ENCODE assay signal across 14 mouse cellular contexts in the genomic region with DNA sequence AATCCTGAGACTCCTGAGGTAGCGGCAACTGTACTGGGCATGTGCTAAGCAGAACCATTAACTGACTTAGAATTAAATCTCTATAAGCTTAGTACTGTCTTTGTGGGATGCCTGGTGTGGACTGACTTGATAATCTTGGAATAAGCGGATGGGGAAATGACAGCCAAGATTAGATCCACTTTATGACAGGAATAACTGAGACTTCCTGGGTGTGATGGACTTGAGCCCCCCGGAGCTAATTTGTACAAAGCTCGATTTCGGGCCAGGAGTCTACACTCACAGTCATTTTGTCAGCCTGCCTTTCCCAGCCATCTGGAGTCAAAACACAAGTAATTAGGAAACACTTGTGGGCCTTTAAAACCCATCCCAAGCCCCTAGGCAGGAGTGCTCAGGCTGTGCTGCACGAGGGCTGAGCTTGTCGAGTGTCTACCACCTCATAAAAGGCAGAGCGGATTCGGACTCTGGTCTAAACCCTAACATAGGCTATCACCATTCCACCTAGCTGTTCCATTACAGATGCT.
DNase-seq lines count a peak whose midpoint lies in the region; ATAC-seq and TF ChIP-seq lines count a peak whose summit lies in the region.
"Had no signal": no experiment of that assay in that cellular context is flagged by ENCODE, and none has a peak within 500 bp of the region (broad histone marks: within the 10 kb centered on the region; RNA-seq: fewer than 3 reads in every experiment).

No protein-coding gene starts in this region.

- peak overlapping the region; percentile 94 for H3K27ac ChIP-seq in gastrocnemius, adult 2 months
- H3K27ac ChIP-seq in heart, postnatal 0 days (ENCODE audit: low read depth) = peak overlapping the region; percentile 82
- H3K27ac ChIP-seq in heart, embryonic 10.5 days = no peak overlapping the region
- H3K27ac ChIP-seq in forebrain, embryonic 16.5 days (ENCODE audit: low read length) = peak overlapping the region; percentile 82
- no peak overlapping the region for H3K27ac ChIP-seq in kidney, embryonic 15.5 days
- H3K27ac ChIP-seq: embryonic facial prominence, embryonic 12.5 days; stomach, postnatal 0 days had no signal

- TF ChIP-seq CTCF in gastrocnemius, adult 2 months (IDR thresholded peaks at IDR 0.05) = no peak
- no peak for TF ChIP-seq CTCF in heart, postnatal 0 days (IDR thresholded peaks at IDR 0.05; ENCODE audit: low read depth)
- no peak for TF ChIP-seq CTCF in brain, embryonic 14.5 days (IDR thresholded peaks at IDR 0.05; ENCODE audit: borderline replicate concordance, extremely low read depth, insufficient read depth, insufficient read length)

- H3K4me1 ChIP-seq in heart, postnatal 0 days (ENCODE audit: control insufficient read depth, insufficient read depth) = peaks cover 47% of the 10 kb centered on the region
- H3K4me1 ChIP-seq in heart, embryonic 10.5 days = peaks cover 17% of the 10 kb centered on the region
- peaks cover 51% of the 10 kb centered on the region for H3K4me1 ChIP-seq in forebrain, embryonic 16.5 days (replicated peaks; ENCODE audit: control insufficient read depth, insufficient read depth, low read length)
- peaks cover 5% of the 10 kb centered on the region for H3K4me1 ChIP-seq in kidney, embryonic 15.5 days
- H3K4me1 ChIP-seq: embryonic facial prominence, embryonic 12.5 days had no signal

- H3K9ac ChIP-seq in heart, postnatal 0 days (replicated peaks; ENCODE audit: low read depth, low read length) = no peak overlapping the region
- no peak overlapping the region for H3K9ac ChIP-seq in forebrain, embryonic 16.5 days (replicated peaks; ENCODE audit: low read depth, low read length)
- H3K9ac ChIP-seq in kidney, embryonic 15.5 days = no peak overlapping the region
- H3K9ac ChIP-seq: embryonic facial prominence, embryonic 12.5 days had no signal

- 75% methylated on average over 9 of the region's 9 CpGs for WGBS in heart, postnatal 0 days
- WGBS in heart, embryonic 10.5 days = 77% methylated on average over 9 of the region's 9 CpGs
- WGBS in forebrain, embryonic 16.5 days = 55% methylated on average over 9 of the region's 9 CpGs
- 77% methylated on average over 9 of the region's 9 CpGs for WGBS in kidney, embryonic 15.5 days

- no peak overlapping the region for H3K4me3 ChIP-seq in gastrocnemius, adult 2 months
- no peak overlapping the region for H3K4me3 ChIP-seq in heart, postnatal 0 days (ENCODE audit: low read depth, low read length)
- H3K4me3 ChIP-seq in heart, embryonic 10.5 days = no peak overlapping the region
- no peak overlapping the region for H3K4me3 ChIP-seq in forebrain, embryonic 16.5 days (replicated peaks; ENCODE audit: low read length)
- no peak overlapping the region for H3K4me3 ChIP-seq in kidney, embryonic 15.5 days (replicated peaks)
- H3K4me3 ChIP-seq: embryonic facial prominence, embryonic 12.5 days had no signal

- no peak for TF ChIP-seq POLR2A in brain, embryonic 14.5 days (IDR thresholded peaks at IDR 0.05; ENCODE audit: borderline replicate concordance, extremely low read depth, insufficient read depth, insufficient read length, poor library complexity, severe bottlenecking)

- H3K27me3 ChIP-seq in heart, postnatal 0 days (ENCODE audit: control insufficient read depth, insufficient read depth, low read length) = no peaks in the 10 kb centered on the region
- peaks cover 6% of the 10 kb centered on the region for H3K27me3 ChIP-seq in heart, embryonic 10.5 days (ENCODE audit: insufficient read depth, poor library complexity, severe bottlenecking)
- no peaks in the 10 kb centered on the region for H3K27me3 ChIP-seq in forebrain, embryonic 16.5 days (replicated peaks; ENCODE audit: control insufficient read depth, insufficient read depth, low read length)
- H3K27me3 ChIP-seq in kidney, embryonic 15.5 days = 0 out of 2 replicates have a peak, but pooled peaks cover under 1% of the 10 kb centered on the region

- no peaks in the 10 kb centered on the region for H3K36me3 ChIP-seq in heart, postnatal 0 days (replicated peaks; ENCODE audit: control insufficient read depth, insufficient read depth, low read length)
- H3K36me3 ChIP-seq in heart, embryonic 10.5 days = no peaks in the 10 kb centered on the region
- no peaks in the 10 kb centered on the region for H3K36me3 ChIP-seq in forebrain, embryonic 16.5 days (ENCODE audit: control insufficient read depth, insufficient read depth)
- H3K36me3 ChIP-seq in kidney, embryonic 15.5 days = no peaks in the 10 kb centered on the region
- H3K36me3 ChIP-seq: embryonic facial prominence, embryonic 12.5 days had no signal

- no peak for TF ChIP-seq EP300 in heart, postnatal 0 days (IDR thresholded peaks at IDR 0.05; ENCODE audit: low read depth)

- ATAC-seq in heart, postnatal 0 days (ENCODE audit: insufficient read depth, low read depth) = no peak
- ATAC-seq in forebrain, embryonic 16.5 days = peak; percentile 51
- no peak for ATAC-seq in kidney, embryonic 15.5 days (replicated peaks; ENCODE audit: low FRiP score)

- peak overlapping the region; percentile 23; the same call in 1 of the 2 replicates for H3K4me2 ChIP-seq in heart, postnatal 0 days (ENCODE audit: low read depth, low read length)
- no peak overlapping the region for H3K4me2 ChIP-seq in forebrain, embryonic 16.5 days (ENCODE audit: low read length)
- no peak overlapping the region for H3K4me2 ChIP-seq in kidney, embryonic 15.5 days
- H3K4me2 ChIP-seq: embryonic facial prominence, embryonic 12.5 days had no signal

- no peaks in the 10 kb centered on the region for H3K9me3 ChIP-seq in heart, postnatal 0 days (replicated peaks; ENCODE audit: control insufficient read depth, low read length)
- no peaks in the 10 kb centered on the region for H3K9me3 ChIP-seq in heart, embryonic 10.5 days
- no peaks in the 10 kb centered on the region for H3K9me3 ChIP-seq in forebrain, embryonic 16.5 days (ENCODE audit: control insufficient read depth, low read length)
- H3K9me3 ChIP-seq in kidney, embryonic 15.5 days (replicated peaks) = no peaks in the 10 kb centered on the region
- H3K9me3 ChIP-seq: embryonic facial prominence, embryonic 12.5 days had no signal

- intact Hi-C loops in gastrocnemius, adult 2 months (cut with DNase I) = no loop called here
- intact Hi-C loops in gastrocnemius, postnatal 36 days (cut with DNase I) = loop anchor here (10.0 kb wide), 1 partner anchor 384 kb away; a partner anchor contains a TSS

- DNase-seq in gastrocnemius, adult 2 months = no peak
- DNase-seq in gastrocnemius, postnatal 36 days = no peak
- no peak for DNase-seq in heart, postnatal 0 days (ENCODE audit: low spot score)
- no peak for DNase-seq in heart, embryonic 10.5 days (ENCODE audit: low spot score)
- DNase-seq in brain, embryonic 14.5 days (ENCODE audit: low read depth) = peak; percentile 73
- DNase-seq: kidney, adult 18-20 months; kidney, postnatal 25 days; lung, adult 18-20 months; lung, postnatal 36 days; thymus, postnatal 14 days had no signal

Comparison
In these comparisons a context has a peak if more than half of its experiments do, and no peak if none do; other contexts are left out.
1. H3K27ac ChIP-seq: peak in gastrocnemius, adult 2 months (single experiment), heart, postnatal 0 days (single experiment) and forebrain, embryonic 16.5 days (single experiment); none in heart, embryonic 10.5 days (single experiment) and kidney, embryonic 15.5 days (single experiment).